Mouse (Mus musculus) cerebellum, adult 9-11 months (tissue): ENCODE results near the gene Zfhx3.

Experiments
- DNase-seq: peaks from one replicate; pipeline ENCODE4 v3.0.0; 2022

Zfhx3 gene

GRCm38 (mm10) chr8:108813375-108813774 is 870.9 kb downstream of the Zfhx3 start:
- no peak for DNase-seq

- DNase-seq, result no peak
These were observed 876.8 kb downstream of the Zfhx3 start for GRCm38 (mm10) chr8:108819271-108819671.

- DNase-seq, result no peak
These were observed 877.4 kb downstream of the Zfhx3 start for GRCm38 (mm10) chr8:108819826-108820225.

GRCm38 (mm10) chr8:108820634-108821033 is 878.2 kb downstream of the Zfhx3 start:
- DNase-seq, result no peak

GRCm38 (mm10) chr8:108822841-108823266 is 880.4 kb downstream of the Zfhx3 start:
- no peak for DNase-seq

- no peak for DNase-seq
These were observed 881.6 kb downstream of the Zfhx3 start for GRCm38 (mm10) chr8:108824049-108824448.

GRCm38 (mm10) chr8:108826414-108826813 is 884.0 kb downstream of the Zfhx3 start:
- no peak for DNase-seq

GRCm38 (mm10) chr8:108827428-108827827 is 885.0 kb downstream of the Zfhx3 start:
- DNase-seq, result no peak

GRCm38 (mm10) chr8:108829305-108829717 is 886.9 kb downstream of the Zfhx3 start:
- peak; percentile 45 for DNase-seq

- no peak for DNase-seq
These were observed 892.7 kb downstream of the Zfhx3 start for GRCm38 (mm10) chr8:108835143-108835542.

- DNase-seq, result no peak
These were observed 895.3 kb downstream of the Zfhx3 start for GRCm38 (mm10) chr8:108837788-108838187.

- no peak for DNase-seq
These were observed 896.3 kb downstream of the Zfhx3 start for GRCm38 (mm10) chr8:108838761-108839160.

- no peak for DNase-seq
These were observed 899.9 kb downstream of the Zfhx3 start for GRCm38 (mm10) chr8:108842307-108842706.

GRCm38 (mm10) chr8:108846174-108846573 is 903.7 kb downstream of the Zfhx3 start:
- no peak for DNase-seq

GRCm38 (mm10) chr8:108846827-108847226 is 904.4 kb downstream of the Zfhx3 start:
- DNase-seq, result no peak

GRCm38 (mm10) chr8:108847356-108847755 is 904.9 kb downstream of the Zfhx3 start:
- DNase-seq, result no peak

- DNase-seq, result no peak
These were observed 906.0 kb downstream of the Zfhx3 start for GRCm38 (mm10) chr8:108848484-108848883.

- no peak for DNase-seq
These were observed 910.6 kb downstream of the Zfhx3 start for GRCm38 (mm10) chr8:108853028-108853427.

GRCm38 (mm10) chr8:108854444-108855102 is 912.1 kb downstream of the Zfhx3 start:
- DNase-seq, result no peak

- DNase-seq, result no peak
These were observed 916.6 kb downstream of the Zfhx3 start for GRCm38 (mm10) chr8:108859001-108859400.

- DNase-seq, result no peak
These were observed 917.5 kb downstream of the Zfhx3 start for GRCm38 (mm10) chr8:108859983-108860382.

- DNase-seq, result no peak
These were observed 921.0 kb downstream of the Zfhx3 start for GRCm38 (mm10) chr8:108863440-108863839.

GRCm38 (mm10) chr8:108866430-108866829 is 924.0 kb downstream of the Zfhx3 start:
- no peak for DNase-seq

- no peak for DNase-seq
These were observed 925.2 kb downstream of the Zfhx3 start for GRCm38 (mm10) chr8:108867482-108868258.
